Mouse (Mus musculus) thymus, postnatal 4 days (tissue): ENCODE measurements around the gene Dhx40.
"Not testable (repeated sequence)": the region's sequence is repeated elsewhere in the genome, so short reads cannot be mapped to it uniquely, and the experiment has no call there.

Source experiments
- DNase-seq: peaks from one replicate; pipeline ENCODE4 v3.0.0; 2021

Dhx40 gene

DNA sequence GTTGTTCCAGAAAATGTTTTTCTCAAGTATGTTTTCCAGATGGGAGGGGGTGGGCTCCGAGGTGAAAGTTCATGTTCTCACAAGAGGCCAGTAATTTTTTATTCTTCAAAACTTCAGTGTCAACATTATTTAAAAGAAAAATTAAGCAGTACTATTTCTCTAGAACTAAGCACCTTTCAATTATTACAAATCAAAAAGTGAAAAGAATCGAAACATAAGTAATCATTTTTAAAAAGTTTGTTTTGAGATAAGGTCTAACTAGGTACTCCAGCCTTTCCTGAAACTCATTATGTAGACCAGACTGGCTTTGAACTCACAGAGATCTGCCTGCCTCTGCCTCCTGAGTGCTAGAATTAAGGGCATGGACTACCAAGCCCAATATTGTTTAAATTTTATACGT, 8.7 kb upstream of the Dhx40 start:
- not testable (repeated sequence) for DNase-seq

DNA sequence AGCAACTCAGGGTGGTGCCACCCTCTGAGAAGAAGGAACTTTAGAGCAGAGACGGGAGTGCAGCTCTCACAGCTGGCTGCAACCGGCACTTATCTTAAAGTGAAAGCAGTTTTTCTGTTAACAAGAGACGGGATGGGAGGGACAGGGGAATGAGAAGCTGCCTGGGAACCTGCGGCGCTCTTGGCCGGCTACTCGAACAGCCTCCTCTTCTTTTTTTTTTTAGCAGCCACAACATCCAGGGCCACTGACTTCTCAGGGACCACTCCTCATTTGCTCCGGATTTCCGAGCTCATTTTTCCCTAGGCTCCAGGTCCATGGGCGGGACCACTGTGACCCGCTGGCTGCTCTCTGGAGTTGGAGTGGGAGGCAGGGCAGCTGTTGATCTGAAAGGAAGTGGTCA, 6.9 kb upstream of the Dhx40 start:
- not testable (repeated sequence) for DNase-seq

DNA sequence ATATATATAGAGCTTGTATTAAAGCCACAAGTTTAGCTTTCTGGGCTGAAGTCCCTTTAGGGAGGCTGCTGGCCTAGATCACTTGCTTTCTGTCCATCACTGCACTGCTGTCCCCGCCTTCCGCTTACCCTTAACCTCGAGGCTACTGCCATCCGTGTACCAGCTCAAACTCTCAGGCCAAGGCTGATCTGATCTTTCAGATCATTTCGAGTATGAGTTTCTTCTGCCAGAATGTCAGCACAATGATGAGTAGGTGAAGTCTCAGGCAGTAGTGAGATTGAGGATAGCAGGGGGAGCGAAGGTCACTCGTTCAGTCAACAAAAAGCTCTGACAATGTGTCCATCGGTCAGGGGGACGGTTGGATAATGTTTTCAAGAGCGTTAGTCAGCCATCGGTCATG, 5.7 kb upstream of the Dhx40 start:
- not testable (repeated sequence) for DNase-seq

DNA sequence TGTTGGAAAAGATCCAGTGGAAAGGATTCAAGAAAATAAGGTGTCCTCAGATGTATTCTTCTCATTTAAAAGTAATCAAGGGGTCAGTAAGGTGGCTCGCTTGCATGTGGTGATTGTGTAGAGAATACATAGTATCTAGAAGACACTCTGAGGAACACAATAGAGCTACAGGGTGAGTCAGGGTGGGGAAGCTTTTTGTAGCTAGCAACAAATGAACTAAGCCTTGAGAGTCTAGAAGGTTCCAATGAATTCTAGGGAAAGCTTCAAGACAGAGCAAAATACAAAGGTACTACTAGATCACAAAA, 3.7 kb upstream of the Dhx40 start:
- no peak for DNase-seq

DNA sequence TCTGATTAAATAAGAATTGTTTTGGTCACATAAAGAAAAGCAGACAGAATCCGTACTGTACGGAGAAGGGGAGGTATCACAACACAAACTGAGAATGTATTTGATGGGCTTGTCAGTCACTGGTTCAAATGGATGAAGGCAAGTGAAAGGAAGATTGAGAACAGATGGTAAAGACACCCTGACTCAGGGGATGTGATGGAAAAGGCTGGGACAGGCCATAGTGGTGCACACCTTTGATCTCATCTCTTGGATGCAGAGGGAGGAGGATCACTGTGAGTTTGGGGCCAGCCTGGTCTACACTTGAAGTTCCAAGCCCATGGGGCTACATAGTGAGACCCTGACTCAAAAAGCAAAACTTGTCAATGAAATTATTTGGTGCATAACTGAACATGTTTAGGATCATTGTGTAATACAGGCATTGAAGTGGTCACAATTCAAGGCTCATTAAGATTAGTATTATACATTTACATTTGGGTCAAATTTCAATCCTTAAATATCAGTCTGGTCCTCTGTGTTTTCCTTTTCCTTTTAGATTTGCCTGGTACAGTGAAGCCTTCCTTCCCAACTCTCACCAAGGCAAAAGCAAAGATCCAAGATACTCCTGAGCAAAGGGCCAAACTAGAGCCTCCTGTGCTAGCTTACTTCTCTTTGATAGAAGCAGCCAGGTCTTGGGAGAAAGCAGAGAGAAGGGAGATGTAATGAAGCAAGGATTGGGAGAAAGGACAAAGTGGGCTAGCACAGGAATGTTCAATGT, 3.2 kb upstream of the Dhx40 start:
- DNase-seq, result no peak

DNA sequence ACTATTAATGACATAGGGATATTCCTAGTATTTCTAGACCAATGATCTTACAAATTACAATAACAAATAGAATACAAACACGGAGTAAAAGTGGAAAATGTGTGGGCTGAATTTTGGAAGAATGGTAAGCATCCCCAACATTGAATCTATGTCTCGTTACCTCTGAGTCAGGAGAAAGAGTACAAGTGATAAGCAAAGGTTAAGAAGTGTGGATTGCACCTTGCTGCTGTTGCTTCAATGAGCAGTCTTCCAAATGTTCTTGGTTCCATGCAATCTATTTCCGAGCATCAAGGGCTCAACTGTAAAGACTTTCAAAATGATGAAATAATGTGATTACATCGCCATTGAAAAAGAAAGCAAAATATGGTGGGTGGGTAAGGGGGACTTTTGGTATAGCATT, 2.3 kb upstream of the Dhx40 start:
- no peak for DNase-seq

DNA sequence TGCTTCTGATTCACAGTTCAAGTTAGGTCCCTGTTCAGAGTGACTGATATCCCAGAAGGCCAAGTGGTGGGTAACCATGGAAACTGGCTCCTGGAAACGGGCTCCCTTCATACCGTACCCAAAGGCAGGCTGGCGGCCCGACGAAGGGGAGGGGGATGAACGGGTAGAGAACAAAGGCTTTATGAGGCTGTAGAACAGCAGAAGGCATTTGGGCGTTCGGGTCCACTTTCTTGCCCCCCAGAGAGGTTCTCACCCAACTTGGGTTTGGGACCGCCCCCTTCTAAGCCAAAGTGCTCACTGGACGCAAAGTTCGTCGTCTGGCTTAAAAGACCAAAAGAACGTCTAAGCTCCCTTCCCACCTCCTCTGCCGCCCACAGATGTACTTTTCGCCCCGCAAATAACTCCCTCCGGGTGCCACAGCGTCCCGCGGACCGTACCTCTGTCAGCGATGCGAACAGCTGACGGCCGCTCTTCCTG, 507 bp downstream of the Dhx40 start:
- DNase-seq, result peak; percentile 56

DNA sequence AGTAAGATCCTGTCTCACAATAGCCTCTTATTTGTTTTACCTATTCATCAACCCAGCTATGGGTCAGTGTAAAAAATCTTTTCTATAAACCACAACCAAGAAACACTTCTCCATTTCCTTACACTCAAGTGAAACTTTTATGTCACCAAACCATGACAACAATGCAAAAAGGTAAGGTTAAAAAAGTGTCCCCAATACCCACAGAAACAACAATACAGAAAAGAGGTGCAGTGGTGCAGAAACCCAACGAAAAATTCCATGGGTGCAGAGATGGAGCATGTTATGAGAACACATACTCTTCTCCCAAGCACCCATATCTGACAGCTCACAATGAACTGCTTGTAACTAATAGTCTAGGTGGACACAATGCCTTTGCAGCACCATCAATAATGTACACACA, 13.4 kb downstream of the Dhx40 start:
- no peak for DNase-seq

DNA sequence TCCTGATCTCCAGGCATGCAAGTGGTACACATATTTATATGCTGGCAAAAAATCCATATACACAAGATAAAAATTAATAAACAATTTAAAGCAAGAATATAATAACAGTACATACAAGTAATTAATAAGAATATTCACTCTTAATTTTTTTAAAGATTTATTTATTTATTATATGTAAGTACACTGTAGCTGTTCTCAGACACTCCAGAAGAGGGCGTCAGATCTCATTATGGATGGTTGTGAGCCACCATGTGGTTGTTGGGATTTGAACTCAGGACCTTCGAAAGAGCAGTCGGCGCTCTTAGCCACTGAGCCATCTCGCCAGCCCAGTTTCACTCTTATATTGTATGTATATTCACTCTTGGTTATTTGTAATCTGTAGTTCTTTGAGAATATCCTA, 20.1 kb downstream of the Dhx40 start:
- peak; percentile 17 for DNase-seq

DNA sequence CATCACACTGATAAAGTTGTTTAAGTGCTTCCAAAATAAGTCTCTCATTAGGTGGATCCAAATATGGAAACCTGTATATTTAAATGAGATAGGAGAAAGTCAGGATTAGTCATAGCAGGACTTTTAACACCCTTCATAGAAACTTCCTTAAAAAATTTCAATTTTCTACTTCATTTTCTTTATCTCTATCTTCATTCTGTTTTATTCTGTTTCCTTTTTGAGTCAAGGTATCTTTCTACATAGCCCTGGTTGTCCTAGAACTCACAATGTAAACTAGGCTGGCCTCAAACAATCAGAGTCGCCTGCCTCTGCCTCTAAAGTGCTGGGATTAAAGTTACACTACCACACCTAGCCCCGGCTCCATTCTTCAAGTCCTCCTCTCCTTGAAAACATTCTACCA, 21.8 kb downstream of the Dhx40 start:
- no peak for DNase-seq

DNA sequence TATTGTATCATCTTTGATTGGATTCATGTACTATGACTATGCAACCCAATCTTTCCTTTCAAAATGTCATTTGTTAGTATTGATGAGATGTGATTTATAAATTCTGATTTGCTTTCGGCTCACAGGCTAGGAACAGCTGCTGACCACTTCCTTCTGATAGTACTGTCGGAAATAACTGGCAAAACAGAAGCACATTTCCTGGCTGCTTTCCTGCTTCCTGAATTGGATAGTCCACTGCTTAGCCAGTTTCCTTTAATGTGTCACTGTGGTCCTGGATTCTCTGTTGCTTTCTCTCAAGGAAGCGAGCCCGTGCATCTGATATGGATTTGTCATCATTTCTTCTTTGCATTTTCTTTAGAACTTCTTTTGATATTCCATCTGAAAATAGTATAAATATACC, 37.7 kb downstream of the Dhx40 start:
- no peak for DNase-seq

DNA sequence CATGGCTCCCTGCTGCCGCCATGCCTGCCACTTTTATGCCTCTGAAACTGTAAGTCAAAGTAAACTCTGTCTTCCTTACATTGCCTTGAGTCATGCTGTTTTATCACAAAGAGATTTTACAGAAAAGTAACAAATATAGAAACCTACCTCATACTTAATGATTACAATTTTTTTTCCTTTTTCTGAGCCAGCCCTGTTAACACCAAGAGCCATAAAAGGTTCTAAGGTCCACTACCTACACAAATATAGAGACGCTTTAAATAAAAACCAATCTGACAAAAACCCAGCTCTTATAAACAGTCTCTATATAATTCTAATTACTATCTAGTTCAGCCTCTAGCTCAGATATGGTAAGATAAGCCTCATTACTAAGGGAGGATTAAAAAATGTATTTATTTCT, 43.0 kb downstream of the Dhx40 start:
- DNase-seq, result no peak

DNA sequence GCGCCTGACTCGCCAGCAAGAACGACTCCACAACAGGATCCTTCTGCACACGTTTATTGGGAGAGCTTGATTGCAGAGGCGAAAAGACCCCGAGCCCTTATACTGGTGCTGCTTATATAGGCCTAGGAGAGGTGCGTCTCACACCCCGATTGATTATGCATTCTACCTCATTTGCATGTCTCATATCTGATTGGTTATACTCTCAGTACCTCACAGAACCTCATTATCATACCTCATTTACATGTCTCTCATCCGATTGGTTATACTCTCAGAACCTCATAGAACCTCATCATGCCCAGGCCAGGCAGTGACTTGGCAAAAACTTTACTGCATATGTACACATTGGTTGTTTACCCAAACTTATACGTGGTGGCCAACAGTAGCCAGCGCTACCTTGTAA, 44.4 kb downstream of the Dhx40 start:
- not testable (repeated sequence) for DNase-seq

DNA sequence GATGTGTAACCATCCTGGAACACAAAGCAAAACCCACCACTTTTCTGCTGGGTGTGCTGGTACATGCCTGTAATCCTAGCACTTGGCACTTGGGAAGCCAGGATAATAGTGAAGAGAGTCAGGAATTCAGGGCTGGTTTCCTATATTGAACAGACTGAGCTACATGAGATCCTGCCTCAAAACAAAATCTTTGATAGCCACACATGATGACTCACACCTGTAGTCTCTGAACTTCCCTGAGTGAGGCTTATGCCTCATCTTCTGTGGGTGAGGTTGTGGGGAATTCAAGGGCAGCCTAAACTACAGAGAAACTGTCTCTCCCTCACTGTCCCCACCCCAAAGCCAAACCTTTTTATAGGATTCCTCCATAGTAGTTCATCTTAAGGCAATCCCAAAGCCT, 47.2 kb downstream of the Dhx40 start:
- no peak for DNase-seq

DNA sequence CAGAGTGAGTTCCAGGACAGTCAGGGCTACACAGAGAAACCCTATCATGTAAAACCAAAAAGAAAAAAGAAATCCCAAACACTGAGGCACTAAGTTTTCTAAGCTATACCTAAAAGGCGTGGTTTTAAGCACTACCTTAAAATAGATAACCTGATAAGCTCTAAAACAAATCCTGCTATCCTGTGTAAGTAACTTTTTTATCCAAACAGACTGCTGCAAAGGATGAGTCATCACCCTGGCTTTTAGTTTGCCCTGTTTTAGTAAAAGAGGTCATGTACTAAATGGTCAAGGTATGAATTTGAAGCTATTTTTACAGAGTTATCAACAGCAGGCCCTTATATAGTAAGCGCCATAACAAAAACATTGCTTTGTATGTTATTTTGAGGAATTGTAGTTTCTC, 47.7 kb downstream of the Dhx40 start:
- DNase-seq, result no peak

DNA sequence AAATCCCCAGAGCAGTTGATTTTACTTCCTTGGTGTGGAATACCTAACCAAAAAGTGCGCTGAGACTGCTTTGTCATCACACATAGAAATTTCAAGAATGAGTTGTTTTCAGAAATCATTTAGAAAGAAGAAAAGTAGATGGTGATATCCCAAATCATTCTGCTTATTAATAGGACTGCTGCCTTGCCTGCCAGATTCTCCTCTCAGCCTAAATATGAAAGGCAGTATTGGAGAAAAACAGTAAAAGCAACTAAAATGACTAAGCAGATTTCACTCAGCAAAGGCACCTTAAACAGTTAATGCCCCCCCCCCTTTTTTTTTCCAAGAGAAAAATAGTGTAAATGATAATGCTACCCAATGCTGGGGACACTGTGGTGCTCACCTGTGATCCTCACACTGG, 48.3 kb downstream of the Dhx40 start:
- no peak for DNase-seq

DNA sequence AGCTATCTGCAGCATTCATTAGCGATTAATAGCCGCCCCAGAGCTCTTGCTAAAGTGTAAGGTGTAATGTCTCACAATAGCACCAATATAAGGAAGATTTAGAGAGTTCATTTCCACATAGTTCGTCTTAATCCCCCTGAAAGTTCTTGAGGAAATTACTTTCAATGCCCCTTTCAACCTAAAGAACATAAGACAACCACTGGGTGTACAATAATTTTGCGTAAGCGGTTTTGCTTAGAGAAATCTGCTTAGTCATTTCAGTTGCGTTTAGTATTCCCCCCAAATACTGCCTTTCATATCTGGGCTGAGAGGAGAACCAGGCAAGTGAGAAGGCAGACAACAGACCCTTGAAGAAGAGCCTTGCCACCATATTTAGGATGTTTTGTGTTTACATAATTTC, 49.0 kb downstream of the Dhx40 start:
- no peak for DNase-seq

DNA sequence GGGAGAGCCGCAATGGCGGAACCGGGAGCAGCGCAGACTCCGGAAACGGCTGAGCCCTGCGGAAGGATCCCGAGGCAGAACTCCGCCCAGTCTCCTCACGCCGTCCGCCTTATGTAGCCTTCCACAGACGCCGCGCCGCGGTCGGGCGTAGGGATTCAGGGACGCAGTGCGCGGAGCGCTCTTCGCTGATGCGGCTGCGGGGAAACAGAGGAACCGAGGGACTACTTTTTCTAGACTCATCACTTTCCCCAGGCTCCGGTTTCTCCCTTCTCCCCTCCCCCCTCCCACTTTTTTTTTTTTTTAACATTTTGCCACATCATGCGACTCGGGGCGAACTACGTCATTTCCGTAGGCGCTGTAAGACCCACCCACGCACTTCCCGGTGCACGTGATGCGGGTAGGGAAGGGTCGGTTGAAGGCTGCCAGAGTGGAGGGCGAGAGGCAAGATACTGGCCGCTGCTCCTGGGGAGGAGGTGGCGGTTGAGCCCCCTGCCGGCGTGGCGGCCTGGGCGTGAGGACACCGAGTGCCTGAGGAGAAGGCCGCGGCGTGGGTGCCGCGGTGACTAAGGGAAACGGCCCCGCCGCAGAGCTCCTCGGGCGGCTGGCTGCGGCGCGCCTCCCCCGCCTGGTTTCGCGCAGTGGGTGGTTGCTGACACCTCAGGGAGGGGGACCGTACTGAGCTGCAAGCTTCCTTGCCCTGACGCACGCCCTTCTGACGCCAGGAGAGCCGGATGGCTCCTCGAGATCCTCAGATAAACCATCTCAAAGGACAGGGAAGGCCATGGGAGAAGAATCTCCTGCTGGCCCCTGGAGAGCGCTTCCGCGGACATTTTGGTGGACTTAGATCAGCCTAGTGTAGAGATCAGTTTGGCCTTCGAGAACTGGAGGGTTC, 49.8 kb downstream of the Dhx40 start, which contains the start of gene Cltc:
Gene Cltc, minus strand, starts transcription at position 86 of the 892 bp plus-strand sequence.
- DNase-seq, result peak; percentile 95

DNA sequence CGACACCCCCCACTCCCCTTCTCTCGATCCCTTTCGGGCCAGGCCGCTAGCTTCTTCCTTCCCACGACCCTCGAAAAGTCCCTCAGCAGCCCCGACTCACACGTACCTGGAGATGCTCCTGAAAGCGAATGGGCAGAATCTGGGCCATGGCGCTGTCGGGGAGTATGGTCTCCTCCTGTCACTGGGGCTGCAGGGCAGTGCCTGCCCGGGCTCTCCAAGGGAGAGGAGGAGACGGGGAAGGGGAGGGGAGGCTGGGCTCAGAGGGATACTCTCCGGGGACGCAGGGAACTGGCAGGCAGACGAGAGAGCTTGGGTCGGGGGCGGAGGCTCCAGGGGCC, 50.4 kb downstream of the Dhx40 start:
- DNase-seq, result no peak

DNA sequence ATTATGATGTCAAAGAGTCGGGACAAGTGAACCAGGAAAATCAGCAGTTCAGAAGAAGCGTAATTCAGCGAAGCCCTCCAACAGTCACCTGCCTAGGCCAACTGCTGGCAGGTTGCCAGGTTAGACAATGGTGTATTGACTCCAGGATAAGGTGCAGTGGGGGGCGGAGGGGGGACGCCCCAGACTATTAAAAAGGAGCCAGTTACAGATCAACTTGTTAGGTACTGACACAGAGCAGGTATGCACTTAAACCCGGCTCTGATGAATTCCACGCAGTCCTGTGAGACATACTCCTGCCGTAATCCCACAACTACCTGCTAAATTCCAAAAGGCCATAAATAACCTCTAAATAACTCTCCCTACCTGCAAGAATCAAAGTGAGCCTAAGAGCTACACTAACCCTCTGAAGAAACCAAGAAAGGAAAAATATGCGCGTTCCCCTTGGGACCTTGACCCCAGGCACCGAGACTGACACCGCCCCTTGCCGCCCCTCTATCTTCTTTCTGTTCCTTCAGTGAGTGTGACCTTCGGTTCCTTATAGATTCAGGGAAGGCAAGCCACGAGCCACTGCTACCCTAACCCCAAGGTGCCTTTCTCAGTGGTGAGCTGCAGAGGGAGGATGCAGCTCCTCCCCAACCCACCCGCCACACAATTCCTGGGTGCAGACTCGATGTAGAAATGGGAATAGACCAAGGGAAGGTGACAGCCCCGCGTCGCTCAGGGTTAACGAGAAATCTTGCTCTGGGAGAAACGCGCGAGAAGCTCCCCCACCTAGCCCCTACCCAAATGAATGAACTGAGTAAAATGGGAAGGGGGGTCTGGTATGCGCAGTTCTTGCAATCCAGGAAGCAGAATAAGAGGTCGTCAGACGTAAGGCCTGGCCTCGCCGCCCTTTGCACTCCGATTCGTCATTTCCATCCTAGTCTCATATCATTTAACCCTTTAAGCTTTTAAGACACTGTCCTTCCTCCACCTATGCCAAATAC, 51.1 kb downstream of the Dhx40 start:
- peak; percentile 48 for DNase-seq

DNA sequence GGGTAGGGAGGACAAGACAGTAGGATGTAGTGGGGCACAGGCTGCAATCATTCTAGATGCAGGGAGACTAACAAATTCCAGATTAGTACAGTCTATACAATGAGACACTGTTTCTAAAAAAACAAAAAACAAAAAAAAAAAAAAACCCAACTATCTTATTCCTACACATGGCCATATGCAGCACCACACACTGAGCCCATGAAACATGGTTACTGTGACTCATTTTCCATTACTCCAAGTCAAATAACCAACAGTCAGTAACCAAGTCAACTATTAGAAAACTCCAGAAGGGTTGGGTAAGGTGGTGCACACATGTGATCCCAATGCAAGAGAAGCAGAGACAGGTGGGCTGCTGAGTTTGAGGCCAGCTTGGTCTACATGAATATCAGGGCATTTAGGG, 55.1 kb downstream of the Dhx40 start:
- DNase-seq, result no peak

DNA sequence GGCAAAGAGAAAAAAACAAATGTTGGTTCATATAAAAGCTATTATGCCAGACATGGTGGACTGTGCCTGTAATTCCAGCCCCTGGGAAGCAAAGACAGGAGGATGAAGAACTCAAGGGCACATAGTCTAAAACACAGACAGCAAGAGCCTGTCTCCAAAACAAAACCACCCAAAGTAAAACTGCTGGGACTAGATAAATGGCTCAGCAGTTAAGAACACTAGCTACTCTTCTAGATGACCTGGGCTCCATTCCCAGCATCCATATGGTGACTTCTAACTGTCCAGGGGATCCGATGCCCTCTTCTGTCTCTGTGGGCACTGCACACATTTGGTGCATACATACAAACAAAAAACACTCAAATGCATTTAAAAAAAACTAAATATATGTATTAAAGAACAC, 56.5 kb downstream of the Dhx40 start:
- DNase-seq, result no peak

DNA sequence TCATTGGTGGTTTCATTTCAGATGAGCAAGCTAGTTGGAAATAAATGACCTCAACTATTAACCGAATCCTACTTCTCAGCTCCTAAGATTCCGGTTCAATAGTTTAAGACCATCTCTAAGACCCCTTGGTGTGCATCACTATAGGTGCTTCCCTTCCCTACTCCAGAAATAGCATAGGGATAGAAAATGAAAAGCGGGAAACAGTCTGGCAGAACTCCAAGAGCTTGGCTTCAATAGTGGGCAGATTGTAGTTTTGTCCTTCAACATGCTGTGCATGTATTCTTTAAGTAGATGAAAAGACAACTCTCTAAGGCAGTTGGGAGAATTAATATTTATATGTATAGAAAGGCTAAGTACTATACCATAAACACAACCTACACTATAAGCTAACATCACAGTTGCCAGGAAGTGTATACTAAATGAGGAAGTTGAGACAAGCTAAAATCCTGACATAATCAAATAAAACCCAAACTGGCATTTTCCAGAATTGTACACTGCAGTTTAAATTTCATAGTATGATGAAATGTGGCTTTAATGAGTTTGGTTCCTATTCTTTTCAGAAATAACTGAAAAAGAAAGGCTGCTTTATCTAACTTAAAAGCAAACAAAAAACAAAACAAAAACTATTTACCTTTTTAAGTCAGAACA, 57.6 kb downstream of the Dhx40 start:
- no peak for DNase-seq
